Mouse (Mus musculus) bone marrow macrophage, adult 2 months (primary cell): ENCODE data around the gene Asz1.

Experiments used
- CTCF ChIP-seq: IDR thresholded peaks from 2 replicates; pipeline ENCODE4 v1.5.1; 2012; ENCODE audit warnings: low read depth, mild to moderate bottlenecking, low read length, moderate library complexity
- POLR2A ChIP-seq: IDR thresholded peaks from 2 replicates; pipeline ENCODE4 v1.6.1; 2012; ENCODE audit warnings: mild to moderate bottlenecking, low read depth, low read length, borderline replicate concordance

DNA sequence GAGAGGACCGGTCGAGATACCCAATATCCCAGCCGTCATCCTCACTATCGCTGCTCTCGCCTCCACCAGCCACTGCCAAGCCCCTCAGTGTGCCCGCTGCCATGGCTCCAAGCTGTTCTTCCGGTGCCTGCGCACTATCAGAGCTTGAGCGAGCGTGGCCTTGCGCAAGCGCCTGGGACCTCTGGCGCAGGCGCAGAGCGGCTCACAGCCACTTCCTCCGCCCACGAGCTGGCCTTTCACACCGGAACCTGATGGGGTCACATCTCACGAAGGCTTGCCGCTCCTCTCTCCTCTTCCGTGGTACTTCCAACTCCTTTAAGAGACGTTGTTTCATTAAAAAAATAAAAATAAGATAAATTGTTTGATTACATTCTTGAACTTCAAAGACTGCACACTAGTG lies at the start of gene Asz1:
- TF ChIP-seq CTCF (no peak), POLR2A (no peak)
